Mouse (Mus musculus) c-Kit-positive CD71-positive TER-119-negative erythroid progenitor cells, embryonic 14.5 days (primary cell): ENCODE results near the gene St6galnac3.
"Not testable (repeated sequence)": the region's sequence is repeated elsewhere in the genome, so short reads cannot be mapped to it uniquely, and the experiment has no call there.

ENCODE experiments used
- DNase-seq: peaks from one replicate; pipeline ENCODE4 v3.0.0-alpha.2; 2013; ENCODE audit warnings: low read depth

Gene St6galnac3

GRCm38 (mm10) chr3:153407698-153408097, 317.3 kb downstream of the St6galnac3 start:
- DNase-seq = no peak

DNA sequence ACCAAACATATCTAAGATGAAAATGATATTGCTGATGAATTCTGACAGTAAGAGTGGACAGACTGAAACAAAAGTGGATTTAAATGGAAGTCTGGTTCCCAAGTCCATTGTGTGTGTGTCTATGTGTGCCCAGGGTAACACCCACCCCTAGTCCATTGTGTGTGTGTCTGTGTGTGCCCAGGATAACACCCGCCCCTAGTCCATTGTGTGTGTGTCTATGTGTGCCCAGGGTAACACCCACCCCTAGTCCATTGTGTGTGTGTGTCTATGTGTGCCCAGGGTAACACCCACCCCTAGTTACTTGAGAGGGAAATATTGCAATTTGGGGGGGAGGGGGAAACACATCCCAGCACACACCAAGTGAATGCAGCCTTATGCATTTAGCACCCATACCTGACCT, 318.1 kb downstream of the St6galnac3 start:
- DNase-seq = no peak

- no peak for DNase-seq
Observed at GRCm38 (mm10) chr3:153406220-153406619, 318.8 kb downstream of the St6galnac3 start.

DNA sequence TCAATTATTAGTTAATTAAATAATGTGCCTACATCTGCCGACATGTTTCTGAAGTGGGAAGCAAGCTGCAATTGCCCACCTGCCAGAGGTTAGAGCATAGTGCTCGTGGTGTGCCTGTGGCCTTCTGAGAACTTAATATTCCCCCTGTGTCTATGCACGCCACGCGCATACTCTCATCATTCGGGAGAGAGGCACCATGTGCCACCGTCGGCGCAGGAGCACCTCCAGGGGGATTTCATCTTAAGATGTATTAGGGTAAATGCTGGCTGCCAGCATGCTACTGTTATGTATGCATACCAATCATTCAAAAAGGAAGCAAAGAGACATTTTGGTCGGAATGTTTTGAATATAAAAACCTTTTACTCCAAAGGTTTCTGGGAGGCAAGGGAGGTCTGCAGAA, 319.3 kb downstream of the St6galnac3 start:
- no peak for DNase-seq

- no peak for DNase-seq
Observed at GRCm38 (mm10) chr3:153400259-153400658, 324.7 kb downstream of the St6galnac3 start.

DNA sequence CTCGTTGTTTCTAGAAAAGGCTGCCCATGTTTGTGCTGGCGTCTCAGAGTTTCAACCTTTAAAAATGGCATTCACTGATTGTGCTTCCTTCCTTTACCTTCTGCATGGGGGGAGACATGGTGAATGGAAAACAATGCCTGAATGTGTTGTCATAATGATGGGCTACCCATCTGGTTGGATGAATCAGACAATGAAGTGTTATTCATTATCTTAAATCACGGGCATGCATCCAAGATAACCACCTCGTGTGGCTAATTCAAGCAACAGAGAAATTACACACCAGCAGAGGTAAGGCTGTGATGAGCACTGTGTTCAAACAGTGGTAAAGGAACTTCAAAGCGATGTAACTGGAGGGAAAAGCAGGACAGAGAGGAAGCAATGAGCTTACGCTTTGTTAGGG, 325.4 kb downstream of the St6galnac3 start:
- DNase-seq = no peak

GRCm38 (mm10) chr3:153397726-153398125, 327.2 kb downstream of the St6galnac3 start:
- no peak for DNase-seq

- DNase-seq = no peak
Observed at GRCm38 (mm10) chr3:153396375-153397068, 328.5 kb downstream of the St6galnac3 start.

GRCm38 (mm10) chr3:153395351-153395750, 329.6 kb downstream of the St6galnac3 start:
- no peak for DNase-seq

DNA sequence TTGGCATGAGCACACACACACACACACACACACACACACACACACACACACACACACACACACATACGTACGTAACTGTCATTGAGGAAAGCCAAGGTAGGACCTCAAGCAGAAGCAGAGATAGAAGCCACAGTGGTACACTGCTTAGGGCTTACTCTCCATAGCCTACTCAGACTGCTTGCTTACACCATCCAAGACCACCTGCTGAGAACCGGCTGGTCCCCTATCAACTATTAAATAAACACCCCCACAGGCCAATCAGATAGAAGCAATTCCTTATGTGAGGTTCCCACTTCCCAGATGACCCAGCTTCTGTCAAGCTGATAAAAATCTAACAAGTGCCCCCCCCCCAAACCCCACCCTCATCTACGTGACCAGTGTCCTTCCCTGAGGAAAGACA, 330.2 kb downstream of the St6galnac3 start:
- DNase-seq = no peak

- DNase-seq = no peak
Observed at GRCm38 (mm10) chr3:153394224-153394623, 330.8 kb downstream of the St6galnac3 start.

- not testable (repeated sequence) for DNase-seq
Observed at GRCm38 (mm10) chr3:153391451-153391850, 333.5 kb downstream of the St6galnac3 start.

- DNase-seq = not testable (repeated sequence)
Observed at GRCm38 (mm10) chr3:153384651-153385050, 340.3 kb downstream of the St6galnac3 start.

DNA sequence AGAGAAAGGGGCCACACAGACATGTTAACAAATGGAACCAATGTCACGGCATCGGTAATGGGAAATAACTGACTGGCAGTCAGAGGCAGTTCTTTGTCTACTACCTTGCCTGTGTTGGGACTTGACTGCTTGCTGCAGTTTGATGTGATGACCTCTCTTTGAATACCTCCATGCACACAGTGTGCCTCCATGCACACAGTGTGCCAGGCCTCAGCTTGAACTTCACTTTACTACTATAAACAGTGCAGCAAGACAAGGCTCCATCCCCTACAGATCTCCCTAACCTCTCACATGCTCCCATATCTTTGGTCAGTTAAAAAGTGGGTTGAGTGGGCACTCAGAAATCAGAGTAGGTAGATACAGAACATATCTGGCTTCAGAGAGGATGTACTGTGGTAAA, 341.3 kb downstream of the St6galnac3 start:
- no peak for DNase-seq

DNA sequence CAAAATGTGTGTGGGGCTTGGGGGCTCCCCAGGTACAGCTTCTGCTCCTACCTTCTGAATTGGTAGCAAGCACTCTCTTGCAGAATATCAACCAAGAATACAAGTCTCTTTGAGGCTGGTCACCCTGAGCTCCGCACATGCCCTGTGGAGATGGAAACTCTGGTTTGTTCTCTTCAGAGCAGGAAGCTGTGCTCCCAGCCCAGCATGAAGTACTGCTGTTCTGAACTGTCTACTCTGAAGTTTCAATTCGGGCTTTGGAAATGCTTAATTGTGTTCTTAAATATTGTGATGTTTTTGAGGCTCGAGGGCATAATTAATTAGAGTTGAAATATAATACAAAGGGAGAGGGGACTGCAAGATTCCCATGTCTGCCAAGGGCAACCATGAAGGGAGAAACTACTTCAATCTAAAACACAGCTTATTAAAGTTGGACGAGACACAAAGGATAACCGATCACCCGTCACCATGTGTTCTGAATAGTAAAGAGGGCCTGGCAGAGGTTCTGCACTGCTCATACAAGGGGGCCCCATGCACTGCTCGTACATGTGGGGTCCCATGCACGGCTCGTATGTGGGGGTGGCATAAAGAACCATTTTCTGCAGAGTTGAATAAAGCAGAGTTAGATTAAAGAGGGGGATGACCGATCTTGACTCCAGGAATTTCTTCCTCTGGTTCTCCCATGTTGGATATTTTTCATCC, 359.8 kb downstream of the St6galnac3 start:
- no peak for DNase-seq

DNA sequence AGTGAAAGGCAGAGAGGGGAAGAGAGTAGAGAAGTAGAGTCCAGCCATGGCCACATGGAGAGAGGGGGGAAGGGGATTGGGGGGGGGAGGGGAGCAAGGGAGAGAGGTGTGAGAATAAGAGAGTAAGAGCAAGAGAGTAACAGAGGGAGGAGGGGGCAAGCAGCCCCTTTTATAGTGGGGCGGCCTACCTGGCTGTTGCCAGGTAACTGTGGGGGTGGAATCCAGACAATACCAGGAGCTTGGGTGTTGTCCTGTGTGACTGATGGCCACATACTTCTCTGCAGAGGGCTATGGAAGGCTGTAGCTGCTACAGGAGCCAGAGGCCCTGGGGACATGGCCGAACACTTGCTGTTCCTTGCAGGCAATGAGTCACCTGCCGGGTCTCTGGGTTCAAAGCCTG, 360.6 kb downstream of the St6galnac3 start:
- no peak for DNase-seq

DNA sequence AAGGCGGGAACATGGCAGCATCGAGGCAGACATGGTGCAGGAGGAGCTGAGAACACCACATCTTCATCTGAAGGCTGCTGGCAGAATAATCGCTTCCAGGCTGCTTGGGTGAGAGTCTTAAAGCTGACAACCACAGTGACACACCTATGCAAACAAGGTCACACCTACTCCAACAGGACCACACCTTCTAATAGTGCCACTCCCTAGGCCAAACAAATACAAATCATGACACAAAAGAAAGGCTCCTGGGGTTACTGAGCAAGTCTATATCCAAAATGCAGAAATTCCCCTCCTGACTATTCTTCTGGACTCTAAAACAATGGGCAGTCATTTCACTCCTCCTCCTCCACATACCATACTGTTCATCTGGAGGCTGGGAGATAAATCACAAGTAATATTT, 365.0 kb downstream of the St6galnac3 start:
- no peak for DNase-seq

GRCm38 (mm10) chr3:153356071-153356470, 368.9 kb downstream of the St6galnac3 start:
- no peak for DNase-seq

DNA sequence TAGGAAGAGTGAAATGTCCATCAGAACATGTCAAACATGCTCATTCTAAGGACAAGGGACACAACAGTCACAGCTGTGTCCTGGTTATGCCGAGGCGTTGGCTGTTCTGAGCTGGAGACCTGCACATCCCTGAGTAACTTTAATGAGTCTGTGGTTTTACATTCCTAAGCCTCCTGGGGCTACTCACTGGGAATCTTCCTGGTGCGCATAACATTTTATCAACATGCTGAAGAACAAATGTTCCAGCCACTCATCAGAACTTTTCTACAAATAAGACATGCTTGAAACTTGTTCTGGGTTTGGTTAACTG, 370.0 kb downstream of the St6galnac3 start:
- no peak for DNase-seq

DNA sequence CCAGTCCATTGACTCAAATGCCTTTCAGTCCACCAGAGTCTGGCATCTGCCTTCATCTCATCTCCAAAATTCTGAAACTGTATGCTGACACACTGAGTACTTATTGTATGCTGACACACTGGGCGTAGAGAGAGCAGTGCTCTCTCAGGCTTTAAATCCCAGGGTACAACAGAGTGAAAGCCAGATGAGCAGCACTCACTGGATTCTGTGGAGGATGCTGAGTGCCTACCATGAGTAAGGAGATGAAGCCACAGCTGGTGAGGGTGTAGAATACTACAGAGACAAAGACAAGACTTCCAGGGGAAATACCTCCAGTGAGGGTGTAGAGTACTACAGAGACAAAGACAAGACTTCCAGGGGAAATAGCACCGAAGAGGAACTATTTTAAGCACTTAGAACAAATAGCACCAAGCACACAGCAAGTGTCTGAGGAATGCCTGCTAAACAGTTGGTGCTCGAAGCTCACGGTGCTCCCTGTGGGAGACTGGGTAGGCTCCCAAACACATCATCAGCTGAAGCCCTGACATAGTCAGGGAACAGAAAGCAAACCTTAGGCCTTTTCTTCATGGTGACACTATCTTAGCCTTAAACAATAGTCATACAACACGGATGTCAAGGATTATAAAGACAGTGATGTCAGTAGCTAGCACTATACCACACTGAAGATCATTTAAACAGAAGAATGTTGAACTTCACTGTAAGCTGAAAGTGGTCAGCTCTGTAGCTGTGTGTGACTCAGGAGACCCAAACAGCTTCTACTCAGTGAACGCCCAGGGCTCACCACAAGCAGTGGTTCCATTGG, 370.6 kb downstream of the St6galnac3 start:
- DNase-seq = no peak

DNA sequence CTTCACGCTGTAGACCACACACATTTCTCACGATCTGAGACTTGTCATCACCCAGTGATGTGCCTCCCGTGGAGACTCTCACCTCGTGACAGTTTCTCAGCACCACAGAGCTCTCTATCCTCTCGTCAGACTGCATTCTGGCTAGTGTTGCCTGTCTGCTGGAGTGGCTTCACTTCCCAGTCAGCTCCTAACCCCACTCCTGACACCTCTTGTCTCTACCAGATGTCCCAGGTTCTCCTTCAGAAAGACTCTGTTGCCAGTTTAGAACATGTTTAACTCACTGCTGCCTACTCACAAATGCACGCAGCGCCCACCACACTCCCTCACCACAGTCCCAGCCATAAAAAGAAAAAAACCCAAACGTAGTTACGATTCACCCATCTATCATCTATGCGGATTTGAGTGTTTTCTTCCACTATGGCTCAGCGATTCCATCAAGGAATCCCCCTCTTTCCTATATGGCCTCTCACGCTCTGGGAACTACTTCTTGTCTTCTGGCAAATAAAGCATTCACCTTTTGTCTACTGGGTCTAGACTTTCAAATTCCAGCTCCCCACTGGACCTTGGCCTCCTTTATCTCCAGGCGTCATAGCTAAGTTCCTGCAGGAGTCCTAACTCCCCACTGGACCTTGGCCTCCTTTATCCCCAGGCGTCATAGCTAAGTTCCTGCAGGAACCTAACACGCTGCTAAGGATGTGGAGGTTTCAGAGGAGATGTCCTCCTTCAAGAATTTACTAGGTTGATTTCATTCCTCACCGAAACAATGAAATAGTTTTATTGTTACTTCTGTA, 371.5 kb downstream of the St6galnac3 start:
- no peak for DNase-seq

DNA sequence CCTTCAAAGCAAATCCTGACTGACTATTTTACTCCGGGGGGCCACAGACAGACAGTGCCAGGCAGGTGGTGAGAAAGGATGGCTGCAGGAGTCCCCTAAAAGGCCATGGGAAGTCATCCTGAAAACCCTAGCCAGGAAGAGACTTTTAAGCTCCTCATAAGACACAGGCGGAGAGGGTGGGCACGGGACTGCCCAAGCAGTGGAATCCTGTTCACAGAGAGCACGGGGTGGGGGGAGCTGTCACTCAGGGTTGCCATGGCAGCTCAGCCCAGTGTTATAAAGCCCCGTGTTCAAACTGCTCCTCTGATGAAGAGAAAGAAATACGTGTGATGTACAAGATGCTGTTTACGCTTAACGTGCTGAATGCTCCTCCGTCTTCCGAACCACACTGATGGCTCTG, 375.0 kb downstream of the St6galnac3 start:
- DNase-seq = no peak
